Mouse (Mus musculus) hindbrain, embryonic 10.5 days (tissue): ENCODE results near the gene Gzf1. TPM values are rescaled to one million over a fixed set of nuclear protein-coding genes. Genes with fewer than 3 reads are reported as not detected.

Experiments
- DNase-seq: peaks from one replicate; pipeline ENCODE4 v3.0.0-alpha.2; 2017; ENCODE audit warnings: low spot score
- H3K27ac ChIP-seq: fragments of 300-500 bp; sonication (generic); 2 replicates; pipeline ENCODE4 v1.5.1; 2016; ENCODE audit warnings: mild to moderate bottlenecking, moderate library complexity
- H3K27me3 ChIP-seq: fragments of 300-500 bp; sonication (generic); 2 replicates; pipeline ENCODE4 v1.6.1; 2016; ENCODE audit warnings: mild to moderate bottlenecking; ENCODE audit not compliant: poor library complexity, insufficient read depth, severe bottlenecking
- H3K36me3 ChIP-seq: fragments of 300-500 bp; sonication (generic); 2 replicates; pipeline ENCODE4 v1.6.1; 2016; ENCODE audit warnings: mild to moderate bottlenecking, moderate library complexity
- H3K4me1 ChIP-seq: fragments of 300-500 bp; sonication (generic); replicated peaks from 2 replicates; pipeline ENCODE4 v1.6.1; 2016; ENCODE audit warnings: mild to moderate bottlenecking
- H3K4me3 ChIP-seq: fragments of 300-500 bp; sonication (generic); 2 replicates; pipeline ENCODE4 v1.5.1; 2016; ENCODE audit warnings: mild to moderate bottlenecking, moderate library complexity
- H3K9me3 ChIP-seq: fragments of 300-500 bp; sonication (generic); 2 replicates; pipeline ENCODE4 v1.6.1; 2016; ENCODE audit warnings: mild to moderate bottlenecking, moderate library complexity
- WGBS: fragments of 180-500 bp; shearing (Covaris S2); methylation state at CpG from one replicate; pipeline ENCODE4 v1.1.7; 2016; 5-methylcytosine and 5-hydroxymethylcytosine counted together
- polyA plus RNA-seq: library from polyadenylated mRNA; unstranded; fragments of >200 nt; fragmentation: Nextera tagmentation; extraction: Ambion mirVana; gene quantifications from 2 replicates; pipeline ENCODE4 v1.2.1, GENCODE M21; 2016

Gzf1 gene
- 18.2 and 27.4 TPM in 2 replicates for polyA plus RNA-seq

DNA sequence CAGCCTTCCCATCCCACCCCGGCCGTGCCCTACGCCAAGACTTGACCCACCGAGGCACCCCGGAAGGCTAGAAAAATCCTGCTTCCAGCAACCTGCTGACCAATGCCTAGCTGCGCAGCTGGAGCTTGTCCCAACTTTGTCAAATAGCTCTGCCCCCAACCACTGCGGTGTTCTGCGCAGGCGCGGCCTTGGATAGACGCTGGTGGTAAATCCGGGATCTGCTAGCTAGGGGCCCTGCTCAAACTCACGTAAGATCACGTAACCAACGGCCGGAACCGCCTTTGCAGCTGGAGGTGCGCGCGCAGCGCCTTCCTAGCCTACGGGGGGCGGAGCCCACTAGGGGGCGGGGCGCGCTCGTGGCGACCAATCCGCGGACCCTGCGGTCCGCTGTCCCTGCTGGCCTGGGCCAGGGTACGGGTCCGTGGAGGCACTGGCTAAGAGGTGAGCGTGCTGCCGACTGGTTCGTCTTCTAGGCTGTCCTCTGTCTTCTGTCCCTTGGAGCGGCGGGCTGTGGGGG lies at the start of gene Gzf1:
TSS of gene Gzf1 (plus strand) at position 249 of the 517 bp plus-strand sequence.
- H3K4me3 ChIP-seq: peak within 1 kb of the TSS; percentile 65
- H3K27ac ChIP-seq: peak within 1 kb of the TSS; percentile 89
- no peaks in the 10 kb centered on the region for H3K9me3 ChIP-seq
- DNase-seq: peak; percentile 99
- peaks cover 42% of the 10 kb centered on the region for H3K36me3 ChIP-seq
- H3K4me1 ChIP-seq: peaks cover 57% of the 10 kb centered on the region
- H3K27me3 ChIP-seq: no peaks in the 10 kb centered on the region
- WGBS: under 1% methylated on average over 39 of the region's 39 CpGs

DNA sequence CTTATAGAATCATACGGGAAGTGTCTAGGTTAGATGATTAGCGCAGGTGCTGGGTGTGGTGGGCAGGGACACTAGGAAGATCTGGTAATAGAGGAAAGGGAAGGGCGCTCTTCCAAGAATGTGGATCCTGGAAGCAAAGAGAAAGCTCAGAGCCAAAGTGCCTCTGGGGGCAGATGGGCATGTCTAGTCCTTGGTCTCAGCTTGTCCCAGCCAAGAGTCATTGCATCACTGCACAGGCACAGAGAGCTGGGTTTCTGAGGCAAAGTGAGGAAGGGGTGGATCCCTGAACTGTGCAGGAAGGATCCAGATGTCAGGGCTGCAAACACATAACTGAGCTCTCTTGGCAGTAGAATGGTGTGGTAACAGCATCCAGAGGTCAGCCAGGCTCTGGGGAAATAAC lies 49.2 kb upstream of the Gzf1 start:
- Histone ChIP-seq H3K36me3 (no peaks in the 10 kb centered on the region), H3K9me3 (no peaks in the 10 kb centered on the region), H3K27ac (no peak overlapping the region), H3K27me3 (no peaks in the 10 kb centered on the region), H3K4me1 (no peaks in the 10 kb centered on the region), H3K4me3 (no peak overlapping the region)
- DNase-seq: no peak
- 92% methylated on average over 3 of the region's 3 CpGs for whole genome bisulfite sequencing

DNA sequence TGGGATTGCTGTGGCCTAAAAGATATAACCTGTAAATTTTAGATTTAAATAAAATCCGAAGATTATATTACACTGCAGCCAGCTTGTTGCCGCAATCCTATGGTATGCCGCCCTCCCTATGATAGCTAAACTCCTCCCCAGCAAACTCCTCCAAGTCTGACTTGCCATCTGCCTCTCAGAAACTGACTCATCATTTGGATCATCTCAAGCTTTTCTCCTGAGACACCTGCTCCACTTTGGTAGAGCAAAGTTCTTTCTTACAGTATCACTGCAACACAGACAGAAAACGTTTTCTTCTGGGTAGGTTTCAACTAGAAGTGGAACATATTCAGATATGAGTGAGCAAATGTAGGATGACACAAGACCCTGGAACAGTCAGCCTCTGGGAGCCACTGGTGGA lies 46.4 kb upstream of the Gzf1 start:
- no peaks in the 10 kb centered on the region for H3K27me3 ChIP-seq
- H3K27ac ChIP-seq: no peak overlapping the region
- DNase-seq: no peak
- no peaks in the 10 kb centered on the region for H3K36me3 ChIP-seq
- no peaks in the 10 kb centered on the region for H3K4me1 ChIP-seq
- no peak overlapping the region for H3K4me3 ChIP-seq
- WGBS: 83% methylated on average over 4 of the region's 4 CpGs
- H3K9me3 ChIP-seq: no peaks in the 10 kb centered on the region

DNA sequence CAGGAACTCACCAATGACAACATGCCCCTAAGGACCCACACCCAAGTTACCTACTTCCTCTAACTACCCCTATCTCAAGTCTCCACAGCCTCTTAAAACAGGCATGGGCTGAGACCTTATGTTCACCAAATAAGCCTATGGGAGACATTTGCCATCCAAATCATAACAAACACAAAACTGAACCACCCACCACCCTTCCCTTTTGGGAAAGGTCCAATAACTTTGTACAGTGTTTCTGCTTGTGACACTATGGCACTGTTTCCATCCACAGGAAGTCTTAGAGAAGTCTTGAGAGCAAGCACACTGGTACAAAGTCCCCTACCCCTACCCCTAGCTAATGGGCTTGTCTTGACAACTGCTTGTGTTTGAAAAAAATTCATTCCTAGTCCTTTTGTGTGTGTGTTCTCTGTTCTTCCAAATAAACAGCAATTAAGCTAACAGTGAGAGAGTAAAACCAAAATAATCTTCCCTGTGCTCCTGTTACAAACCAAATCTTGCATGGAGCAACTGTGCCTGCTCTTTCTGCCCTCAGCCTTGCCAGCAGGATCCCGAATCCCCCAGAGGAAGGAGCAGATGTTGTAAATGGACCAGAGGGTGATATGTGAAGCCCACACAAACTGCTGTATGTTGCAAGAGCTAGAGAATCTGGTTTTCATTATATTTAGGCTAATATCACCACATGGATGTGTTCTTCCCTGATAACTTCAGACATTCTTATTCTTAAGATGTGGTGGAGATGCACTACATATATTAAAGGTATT lies 38.0 kb upstream of the Gzf1 start:
- Histone ChIP-seq H3K27ac (no peak overlapping the region), H3K27me3 (no peaks in the 10 kb centered on the region), H3K4me3 (no peak overlapping the region), H3K36me3 (no peaks in the 10 kb centered on the region), H3K4me1 (no peaks in the 10 kb centered on the region), H3K9me3 (no peaks in the 10 kb centered on the region)
- WGBS: 50% methylated on average over 1 of the region's 1 CpGs
- DNase-seq: peak; percentile 12

DNA sequence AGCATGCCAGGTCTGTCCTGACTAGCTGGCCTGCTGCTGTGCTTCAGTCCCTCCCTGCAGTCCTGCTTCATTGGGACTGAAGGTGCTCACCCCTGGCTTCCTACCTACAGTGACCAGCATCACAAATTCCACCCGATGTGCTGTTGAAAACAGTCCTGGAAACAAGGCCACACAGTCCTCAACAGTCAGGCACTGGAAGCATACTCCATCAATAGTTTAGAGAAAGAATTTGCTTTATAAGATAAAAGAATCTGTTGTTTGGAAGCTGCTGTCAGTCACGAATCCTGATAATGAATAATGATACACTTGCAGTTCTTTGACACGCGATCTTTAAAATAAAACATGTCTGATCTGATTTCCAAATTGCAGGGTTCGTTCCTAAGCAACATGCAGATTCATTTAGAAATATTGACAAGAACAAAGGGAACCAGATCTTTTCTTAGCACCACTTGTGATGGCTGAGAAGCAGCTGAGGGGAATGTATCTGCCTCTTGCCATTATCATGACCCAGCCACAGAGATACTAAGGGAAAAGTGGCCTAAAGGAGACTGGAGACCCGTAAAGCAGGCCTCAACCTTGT lies 36.3 kb upstream of the Gzf1 start:
- Histone ChIP-seq H3K36me3 (no peaks in the 10 kb centered on the region), H3K27me3 (no peaks in the 10 kb centered on the region), H3K9me3 (no peaks in the 10 kb centered on the region), H3K4me1 (no peaks in the 10 kb centered on the region), H3K27ac (no peak overlapping the region), H3K4me3 (no peak overlapping the region)
- WGBS: 86% methylated on average over 6 of the region's 6 CpGs
- no peak for DNase-seq

DNA sequence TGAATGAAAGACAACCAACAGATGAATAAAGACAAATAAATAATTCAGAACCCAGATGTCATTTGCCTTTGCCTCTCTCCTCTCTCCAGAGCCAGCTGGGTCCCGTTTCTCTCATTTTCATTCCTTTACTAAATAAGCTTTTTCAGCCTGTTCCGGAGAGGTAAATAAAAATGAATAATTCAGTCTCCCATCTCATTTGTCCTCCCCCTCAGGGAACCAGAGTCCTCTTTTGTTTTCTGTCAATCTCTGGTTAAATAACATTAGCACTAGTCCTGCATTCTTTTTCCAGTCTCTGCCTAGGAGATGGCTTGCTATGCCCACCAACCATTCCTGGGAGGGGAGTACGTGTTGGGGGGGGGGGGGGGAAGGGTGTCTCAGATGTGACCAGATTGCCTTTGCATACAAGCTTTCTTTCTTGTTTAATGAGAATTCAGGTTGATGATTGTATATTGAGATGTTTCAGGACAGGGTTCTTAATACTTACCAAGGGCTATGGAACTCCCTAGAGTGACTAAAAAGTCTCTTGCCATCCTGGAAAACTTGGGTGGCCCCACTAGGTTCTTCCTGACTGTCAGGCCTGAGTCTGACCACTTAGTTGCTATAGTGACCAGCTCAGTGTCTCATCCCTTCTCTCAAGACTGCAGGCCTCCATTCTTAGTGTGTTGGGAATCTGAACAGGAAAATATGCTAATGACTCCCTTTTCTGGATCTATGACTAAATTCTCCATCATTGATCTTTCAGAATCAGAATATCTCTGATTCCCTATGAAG lies 30.1 kb upstream of the Gzf1 start:
- Histone ChIP-seq H3K27ac (peak overlapping the region; percentile 64; the same call in 1 of the 2 replicates), H3K4me3 (no peak overlapping the region)
- peak; percentile 43 for DNase-seq

DNA sequence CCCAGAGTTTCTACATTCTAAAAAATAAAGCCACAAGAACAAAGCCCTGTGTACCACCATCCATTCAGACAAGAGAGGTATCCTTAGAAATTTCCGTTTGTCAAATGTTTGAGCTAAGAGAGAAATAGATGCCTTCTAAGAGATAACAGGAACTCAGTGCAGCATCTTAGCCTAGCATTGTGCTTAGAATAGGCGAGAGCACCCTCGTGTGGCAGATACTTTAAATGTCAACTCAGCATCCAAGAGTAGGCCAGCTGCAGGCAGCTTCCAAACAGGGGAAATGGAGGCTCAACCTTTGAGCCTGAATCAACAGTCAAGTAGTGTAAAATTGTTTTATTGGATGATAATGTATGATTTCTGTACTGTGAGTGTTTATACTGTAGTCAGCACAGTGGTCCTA lies 25.9 kb upstream of the Gzf1 start:
- Histone ChIP-seq H3K27me3 (no peaks in the 10 kb centered on the region), H3K4me3 (no peak overlapping the region), H3K36me3 (no peaks in the 10 kb centered on the region), H3K4me1 (peaks cover 18% of the 10 kb centered on the region), H3K9me3 (no peaks in the 10 kb centered on the region), H3K27ac (no peak overlapping the region)
- peak; percentile 44 for DNase-seq
- WGBS: 5% methylated on average over 3 of the region's 3 CpGs

More for the DNA sequence above, 30.1 kb upstream of the Gzf1 start:
- Histone ChIP-seq H3K36me3 (no peaks in the 10 kb centered on the region), H3K27me3 (no peaks in the 10 kb centered on the region), H3K9me3 (no peaks in the 10 kb centered on the region), H3K4me1 (peaks cover 18% of the 10 kb centered on the region)
- WGBS: 14% methylated on average over 3 of the region's 3 CpGs

DNA sequence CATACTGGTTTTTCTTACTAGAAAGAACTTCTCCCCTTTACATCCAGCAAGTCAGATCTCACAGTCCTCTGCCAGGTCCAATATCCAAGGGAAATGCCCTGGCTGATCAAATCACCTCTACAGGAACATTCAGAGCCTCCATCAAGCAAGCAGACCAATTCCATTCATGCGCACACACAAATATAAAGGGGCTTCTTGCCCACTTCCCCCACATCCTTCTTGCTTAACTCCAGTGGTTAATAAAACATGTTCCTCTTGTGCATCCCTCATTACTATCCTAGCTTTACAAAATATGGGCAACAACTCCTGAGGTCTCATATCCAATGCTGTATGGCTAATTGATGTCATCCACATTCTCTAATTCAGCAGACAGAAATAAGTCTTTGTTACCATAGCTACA lies 17.4 kb upstream of the Gzf1 start:
- Histone ChIP-seq H3K36me3 (no peaks in the 10 kb centered on the region), H3K27me3 (no peaks in the 10 kb centered on the region), H3K4me1 (no peaks in the 10 kb centered on the region), H3K4me3 (no peak overlapping the region), H3K9me3 (no peaks in the 10 kb centered on the region), H3K27ac (no peak overlapping the region)
- DNase-seq: no peak
- 98% methylated on average over 1 of the region's 1 CpGs for WGBS

DNA sequence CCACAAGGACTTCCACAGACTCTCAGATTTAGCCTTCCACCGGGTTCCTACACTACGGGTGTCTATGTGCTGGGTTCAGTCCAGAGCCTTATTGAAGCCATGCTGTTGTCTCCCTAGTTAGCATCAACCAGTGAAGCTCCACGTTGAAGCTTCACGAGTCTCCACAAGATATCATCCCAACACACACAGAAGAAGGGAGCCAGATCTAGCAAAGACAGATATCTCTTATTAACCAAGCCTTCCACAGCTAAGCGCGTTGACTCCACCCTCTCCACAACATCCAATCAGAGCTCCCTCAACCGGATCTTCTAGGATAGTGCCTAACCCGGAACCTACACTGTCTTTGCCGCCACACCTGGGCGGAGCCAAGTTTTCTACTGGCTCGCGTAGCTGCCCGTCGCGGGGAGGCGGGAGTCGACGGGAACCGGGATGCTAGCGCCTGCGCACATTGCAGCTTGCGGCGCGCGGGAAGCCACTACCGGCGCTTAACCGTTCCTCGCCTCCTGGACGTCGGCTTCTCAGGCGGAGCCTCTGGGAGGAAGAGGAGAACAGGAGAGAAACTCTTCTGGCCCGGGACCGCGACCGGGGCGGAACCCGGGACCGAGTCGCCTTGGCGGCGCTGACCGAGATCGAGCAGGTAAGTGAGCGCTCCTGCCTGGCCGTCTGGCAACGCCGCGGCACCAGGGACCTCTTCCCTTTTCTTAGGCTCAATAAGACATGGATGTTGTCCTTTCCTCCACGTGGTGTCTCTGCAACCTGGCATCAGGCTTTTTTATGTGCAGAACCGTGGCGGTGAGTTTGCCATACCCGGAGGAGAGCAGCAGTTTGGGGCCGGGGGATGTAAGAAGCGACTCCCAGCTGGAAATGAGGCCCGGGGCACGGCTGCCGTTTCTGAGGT lies 8.4 kb upstream of the Gzf1 start, which contains the start of gene Nxt1:
TSS of gene Nxt1 (plus strand) at position 403 of the 898 bp plus-strand sequence.
- Histone ChIP-seq H3K4me1 (peaks cover 34% of the 10 kb centered on the region), H3K36me3 (peaks cover 30% of the 10 kb centered on the region), H3K4me3 (peak within 1 kb of the TSS; percentile 84), H3K27ac (peak within 1 kb of the TSS; percentile 92), H3K27me3 (no peaks in the 10 kb centered on the region), H3K9me3 (no peaks in the 10 kb centered on the region)
- peak; percentile 98 for DNase-seq
- WGBS: 2% methylated on average over 58 of the region's 58 CpGs

DNA sequence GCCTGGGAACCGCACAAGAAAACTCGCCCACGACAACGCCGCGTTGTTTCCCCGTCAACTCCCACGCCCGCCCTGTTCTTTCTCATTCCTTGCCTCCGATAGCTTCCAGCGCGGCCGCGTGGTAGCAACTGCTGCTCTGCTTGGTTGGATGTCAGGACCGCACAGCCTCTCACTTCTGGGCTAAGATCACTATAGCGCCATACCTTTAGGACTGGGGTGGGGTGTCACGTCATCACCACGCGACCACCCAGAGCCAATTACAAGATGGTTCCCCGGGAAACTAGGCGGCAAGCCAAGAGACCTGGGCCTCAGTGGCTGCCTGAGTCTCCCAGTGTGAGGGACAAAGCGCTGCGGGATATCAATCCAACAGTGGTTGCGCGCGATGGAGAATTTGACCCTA lies 3.0 kb upstream of the Gzf1 start:
- Histone ChIP-seq H3K9me3 (no peaks in the 10 kb centered on the region), H3K36me3 (peaks cover 30% of the 10 kb centered on the region), H3K27ac (peak overlapping the region; percentile 89), H3K4me3 (peak overlapping the region; percentile 65), H3K4me1 (peaks cover 71% of the 10 kb centered on the region), H3K27me3 (no peaks in the 10 kb centered on the region)
- 3% methylated on average over 26 of the region's 26 CpGs for WGBS
- DNase-seq: peak; percentile 89

DNA sequence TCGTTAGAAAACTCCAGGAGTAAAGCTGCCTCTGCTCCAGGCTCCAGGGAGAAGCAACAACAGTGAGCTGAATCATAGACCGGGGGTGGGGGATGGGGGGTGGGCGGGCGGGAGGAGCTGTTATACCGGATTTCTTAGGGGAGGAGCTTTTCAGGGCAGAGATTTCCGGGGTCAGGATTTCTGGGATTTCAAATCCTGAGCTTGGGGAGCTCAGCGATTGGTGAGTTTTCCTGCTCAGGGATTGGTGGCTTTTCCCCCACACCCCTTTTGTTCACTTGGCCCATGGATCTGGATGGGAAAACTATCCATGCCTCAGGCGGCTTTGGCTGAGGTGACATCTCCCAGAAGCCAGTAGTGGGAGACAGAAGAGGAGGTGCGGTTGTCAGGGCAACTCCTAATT lies 1.5 kb upstream of the Gzf1 start:
- Histone ChIP-seq H3K27ac (peak overlapping the region; percentile 89), H3K4me3 (peak overlapping the region; percentile 65), H3K27me3 (no peaks in the 10 kb centered on the region), H3K4me1 (peaks cover 58% of the 10 kb centered on the region), H3K36me3 (peaks cover 42% of the 10 kb centered on the region), H3K9me3 (no peaks in the 10 kb centered on the region)
- 2% methylated on average over 9 of the region's 9 CpGs for WGBS
- peak; percentile 80 for DNase-seq

DNA sequence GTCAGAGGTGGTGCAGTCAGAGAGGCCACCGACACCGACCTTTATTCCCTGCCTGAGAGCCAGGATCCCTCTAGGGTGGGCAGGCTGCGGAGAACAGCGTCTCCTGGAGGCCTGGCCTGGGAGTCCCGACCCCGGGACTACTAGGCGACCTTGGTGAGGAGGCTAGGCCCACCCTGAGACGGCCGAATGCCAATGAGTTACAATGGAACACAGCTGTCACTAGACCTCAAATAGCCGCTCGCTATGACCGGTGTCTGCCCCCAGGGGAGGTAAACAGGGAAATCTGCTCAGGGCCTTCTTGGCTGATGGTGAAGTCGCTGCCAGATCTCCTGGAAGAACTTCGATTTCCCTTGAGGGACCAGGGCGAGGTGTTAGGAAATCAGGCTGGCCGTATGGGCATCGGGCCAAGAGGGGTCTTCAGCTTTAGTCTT lies 653 bp downstream of the Gzf1 start:
- no peak for DNase-seq
- 11% methylated on average over 17 of the region's 17 CpGs for WGBS
- H3K4me1 ChIP-seq: peaks cover 56% of the 10 kb centered on the region
- H3K27me3 ChIP-seq: no peaks in the 10 kb centered on the region
- H3K9me3 ChIP-seq: no peaks in the 10 kb centered on the region
- H3K4me3 ChIP-seq: peak overlapping the region; percentile 65
- H3K27ac ChIP-seq: peak overlapping the region; percentile 89
- H3K36me3 ChIP-seq: peaks cover 42% of the 10 kb centered on the region
